Mouse (Mus musculus) erythroblast, embryonic 14.5 days (primary cell): ENCODE measurements around the gene Pfkfb1.

Source experiments
- GATA1 ChIP-seq: IDR thresholded peaks from 2 replicates; pipeline ENCODE4 v1.6.1; 2012; ENCODE audit warnings: low read length, inconsistent platforms, mixed read lengths
- TAL1 ChIP-seq: IDR thresholded peaks from 3 replicates; pipeline ENCODE4 v1.6.1; 2012; ENCODE audit warnings: low read length, inconsistent platforms, mixed read lengths

GRCm38 (mm10) chrX:150598882-150599281, 10.9 kb downstream of the Pfkfb1 start:
- TF ChIP-seq GATA1 (no peak), TAL1 (no peak)
